Mouse (Mus musculus): Measurements from ENCODE around the gene Inpp5d. TPM values are rescaled to one million over a fixed set of nuclear protein-coding genes. Genes with fewer than 3 reads are reported as not detected.

Inpp5d gene
- 24.6 and 36.0 TPM in 2 replicates for polyA plus RNA-seq (2012; rRNA removed)

- peak within 1 kb of the TSS; percentile 65 for H3K4me3 ChIP-seq (ENCODE audit: low read depth, low read length)
- peak; percentile 48; the same call in 1 of the 2 replicates for TF ChIP-seq POLR2A (IDR thresholded peaks at IDR 0.05; ENCODE audit: low read depth, low read length)
- no peak for TF ChIP-seq CTCF (IDR thresholded peaks at IDR 0.05; ENCODE audit: extremely low read depth, insufficient read length, insufficient replicate concordance, low read depth, low read length)
- no peaks in the 10 kb centered on the region for H3K36me3 ChIP-seq (ENCODE audit: control insufficient read depth, insufficient read depth, low read length)
- H3K4me1 ChIP-seq (ENCODE audit: control insufficient read depth, insufficient read depth, insufficient read length, low read length) = peaks cover 16% of the 10 kb centered on the region; the same call in 1 of the 2 replicates
- WGBS = 71% methylated on average over 12 of the region's 12 CpGs
- no peaks in the 10 kb centered on the region for H3K27me3 ChIP-seq (ENCODE audit: control insufficient read depth, insufficient read depth, low read length)
- H3K27ac ChIP-seq (ENCODE audit: insufficient read depth, low read depth, low read length) = peak within 1 kb of the TSS; percentile 83
Observed at GRCm38 (mm10) chr1:87620211-87620668, at the start of gene Inpp5d. Gene Inpp5d, plus strand, starts transcription at chr1:87620312.

- WGBS = 21% methylated on average over 5 of the region's 5 CpGs
- Histone ChIP-seq H3K36me3 (ENCODE audit: control insufficient read depth, insufficient read depth, low read length) (no peaks in the 10 kb centered on the region), H3K27ac (ENCODE audit: insufficient read depth, low read depth, low read length) (peak overlapping the region; percentile 82), H3K27me3 (ENCODE audit: control insufficient read depth, insufficient read depth, low read length) (no peaks in the 10 kb centered on the region), H3K4me3 (ENCODE audit: low read depth, low read length) (peak overlapping the region; percentile 65), H3K4me1 (ENCODE audit: control insufficient read depth, insufficient read depth, insufficient read length, low read length) (peaks cover 15% of the 10 kb centered on the region; the same call in 1 of the 2 replicates)
- no peak for TF ChIP-seq POLR2A (IDR thresholded peaks at IDR 0.05; ENCODE audit: low read depth, low read length)
- no peak for TF ChIP-seq CTCF (IDR thresholded peaks at IDR 0.05; ENCODE audit: extremely low read depth, insufficient read length, insufficient replicate concordance, low read depth, low read length)
Observed at GRCm38 (mm10) chr1:87573261-87573660, 46.9 kb upstream of the Inpp5d start.

GRCm38 (mm10) chr1:87573800-87574215, 46.3 kb upstream of the Inpp5d start, which contains the start of gene Ngef:
Gene Ngef, minus strand, starts transcription at chr1:87573870.
- Histone ChIP-seq H3K4me3 (ENCODE audit: low read depth, low read length) (peak within 1 kb of the TSS; percentile 65), H3K27ac (ENCODE audit: insufficient read depth, low read depth, low read length) (peak within 1 kb of the TSS; percentile 98), H3K27me3 (ENCODE audit: control insufficient read depth, insufficient read depth, low read length) (no peaks in the 10 kb centered on the region), H3K4me1 (ENCODE audit: control insufficient read depth, insufficient read depth, insufficient read length, low read length) (peaks cover 15% of the 10 kb centered on the region; the same call in 1 of the 2 replicates), H3K36me3 (ENCODE audit: control insufficient read depth, insufficient read depth, low read length) (no peaks in the 10 kb centered on the region)
- WGBS = 22% methylated on average over 6 of the region's 6 CpGs
- TF ChIP-seq POLR2A (IDR thresholded peaks at IDR 0.05; ENCODE audit: low read depth, low read length) (peak; percentile 54; the same call in 1 of the 2 replicates), CTCF (IDR thresholded peaks at IDR 0.05; ENCODE audit: extremely low read depth, insufficient read length, insufficient replicate concordance, low read depth, low read length) (no peak)

DNA sequence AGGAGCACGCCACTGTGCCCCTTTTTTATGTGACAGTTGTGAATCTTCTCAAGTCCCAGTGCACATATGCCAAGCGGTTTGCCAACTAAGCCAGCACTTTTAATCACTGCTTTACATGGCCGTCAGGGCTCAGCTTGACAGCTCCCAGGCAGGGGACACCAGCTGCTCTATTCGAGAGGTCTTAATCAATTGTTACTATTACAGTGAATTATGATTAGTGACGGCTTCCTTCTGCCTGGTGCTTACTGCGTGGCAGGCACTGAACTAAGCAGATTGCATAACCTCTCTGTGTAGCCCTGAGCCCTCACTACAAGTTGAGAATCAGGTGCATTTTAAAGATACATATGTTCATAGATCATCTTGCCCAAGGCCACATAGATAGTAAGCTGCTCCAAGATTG, 45.8 kb upstream of the Inpp5d start:
- 16% methylated on average over 6 of the region's 6 CpGs for WGBS
- H3K4me1 ChIP-seq (ENCODE audit: control insufficient read depth, insufficient read depth, insufficient read length, low read length) = peaks cover 15% of the 10 kb centered on the region; the same call in 1 of the 2 replicates
- TF ChIP-seq POLR2A (IDR thresholded peaks at IDR 0.05; ENCODE audit: low read depth, low read length) (no peak), CTCF (IDR thresholded peaks at IDR 0.05; ENCODE audit: extremely low read depth, insufficient read length, insufficient replicate concordance, low read depth, low read length) (no peak; the same call in 1 of the 2 replicates)
- peak overlapping the region; percentile 49 for H3K4me3 ChIP-seq (ENCODE audit: low read depth, low read length)
- H3K27me3 ChIP-seq (ENCODE audit: control insufficient read depth, insufficient read depth, low read length) = no peaks in the 10 kb centered on the region
- H3K36me3 ChIP-seq (ENCODE audit: control insufficient read depth, insufficient read depth, low read length) = no peaks in the 10 kb centered on the region
- H3K27ac ChIP-seq (ENCODE audit: insufficient read depth, low read depth, low read length) = peak overlapping the region; percentile 98

DNA sequence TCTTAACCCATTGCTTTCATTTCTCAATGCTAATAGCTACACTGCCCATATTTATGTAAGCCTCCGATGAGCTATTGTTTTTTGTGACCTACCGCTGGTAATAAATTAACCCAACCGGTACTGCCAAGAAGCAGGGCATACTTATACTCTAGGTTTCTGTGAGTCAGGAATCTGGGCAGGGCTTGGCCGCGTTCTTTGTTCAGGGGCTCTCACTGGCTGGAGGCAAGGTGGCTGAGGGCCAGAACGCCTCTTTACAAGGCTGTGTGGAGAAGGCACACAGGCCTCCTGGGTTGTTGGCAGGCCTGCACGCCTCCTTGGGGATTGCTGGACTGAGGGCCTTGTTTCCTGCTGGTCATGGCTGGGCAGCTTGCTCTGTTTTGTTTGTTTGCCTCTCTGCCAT, 45.3 kb upstream of the Inpp5d start:
- Histone ChIP-seq H3K4me1 (ENCODE audit: control insufficient read depth, insufficient read depth, insufficient read length, low read length) (peaks cover 15% of the 10 kb centered on the region; the same call in 1 of the 2 replicates), H3K4me3 (ENCODE audit: low read depth, low read length) (no peak overlapping the region), H3K27me3 (ENCODE audit: control insufficient read depth, insufficient read depth, low read length) (no peaks in the 10 kb centered on the region), H3K36me3 (ENCODE audit: control insufficient read depth, insufficient read depth, low read length) (no peaks in the 10 kb centered on the region), H3K27ac (ENCODE audit: insufficient read depth, low read depth, low read length) (peak overlapping the region; percentile 98)
- WGBS = 15% methylated on average over 7 of the region's 7 CpGs
- TF ChIP-seq POLR2A (IDR thresholded peaks at IDR 0.05; ENCODE audit: low read depth, low read length) = no peak; the same call in 1 of the 2 replicates
- no peak for TF ChIP-seq CTCF (IDR thresholded peaks at IDR 0.05; ENCODE audit: extremely low read depth, insufficient read length, insufficient replicate concordance, low read depth, low read length)

DNA sequence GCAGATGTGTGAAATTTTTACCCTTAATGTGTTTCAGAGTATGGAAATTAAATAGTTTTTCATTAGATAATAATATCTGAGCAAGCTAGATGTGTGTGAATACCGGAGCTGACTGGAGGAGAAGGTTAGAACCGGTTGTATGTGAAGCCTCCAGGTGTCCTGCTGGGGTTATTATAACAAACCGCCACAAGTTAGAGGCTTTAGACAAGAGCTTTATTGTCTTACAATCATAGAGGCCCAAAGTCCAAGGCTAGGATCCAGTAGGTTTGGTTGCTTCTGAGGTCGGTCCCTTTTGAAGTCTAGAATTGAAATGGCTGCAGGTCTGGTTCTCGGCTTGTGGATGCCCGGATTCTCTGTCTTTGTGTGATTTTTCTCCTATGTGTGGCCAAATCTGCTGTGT, 41.1 kb upstream of the Inpp5d start:
- H3K4me1 ChIP-seq (ENCODE audit: control insufficient read depth, insufficient read depth, insufficient read length, low read length) = peaks cover 10% of the 10 kb centered on the region; the same call in 1 of the 2 replicates
- no peaks in the 10 kb centered on the region for H3K36me3 ChIP-seq (ENCODE audit: control insufficient read depth, insufficient read depth, low read length)
- WGBS = 27% methylated on average over 6 of the region's 6 CpGs
- no peak overlapping the region for H3K4me3 ChIP-seq (ENCODE audit: low read depth, low read length)
- no peaks in the 10 kb centered on the region for H3K27me3 ChIP-seq (ENCODE audit: control insufficient read depth, insufficient read depth, low read length)
- TF ChIP-seq POLR2A (IDR thresholded peaks at IDR 0.05; ENCODE audit: low read depth, low read length) (no peak), CTCF (IDR thresholded peaks at IDR 0.05; ENCODE audit: extremely low read depth, insufficient read length, insufficient replicate concordance, low read depth, low read length) (no peak)
- H3K27ac ChIP-seq (ENCODE audit: insufficient read depth, low read depth, low read length) = peak overlapping the region; percentile 72

GRCm38 (mm10) chr1:87580824-87581223, 39.3 kb upstream of the Inpp5d start:
- TF ChIP-seq POLR2A (IDR thresholded peaks at IDR 0.05; ENCODE audit: low read depth, low read length) = no peak
- TF ChIP-seq CTCF (IDR thresholded peaks at IDR 0.05; ENCODE audit: extremely low read depth, insufficient read length, insufficient replicate concordance, low read depth, low read length) = no peak
- Histone ChIP-seq H3K4me3 (ENCODE audit: low read depth, low read length) (no peak overlapping the region), H3K27ac (ENCODE audit: insufficient read depth, low read depth, low read length) (no peak overlapping the region), H3K36me3 (ENCODE audit: control insufficient read depth, insufficient read depth, low read length) (no peaks in the 10 kb centered on the region), H3K4me1 (ENCODE audit: control insufficient read depth, insufficient read depth, insufficient read length, low read length) (peaks cover 4% of the 10 kb centered on the region; the same call in 1 of the 2 replicates), H3K27me3 (ENCODE audit: control insufficient read depth, insufficient read depth, low read length) (no peaks in the 10 kb centered on the region)
- WGBS = 69% methylated on average over 3 of the region's 3 CpGs
